Mouse (Mus musculus): ENCODE measurements around the gene 1700037H04Rik.

Gene 1700037H04Rik

DNA sequence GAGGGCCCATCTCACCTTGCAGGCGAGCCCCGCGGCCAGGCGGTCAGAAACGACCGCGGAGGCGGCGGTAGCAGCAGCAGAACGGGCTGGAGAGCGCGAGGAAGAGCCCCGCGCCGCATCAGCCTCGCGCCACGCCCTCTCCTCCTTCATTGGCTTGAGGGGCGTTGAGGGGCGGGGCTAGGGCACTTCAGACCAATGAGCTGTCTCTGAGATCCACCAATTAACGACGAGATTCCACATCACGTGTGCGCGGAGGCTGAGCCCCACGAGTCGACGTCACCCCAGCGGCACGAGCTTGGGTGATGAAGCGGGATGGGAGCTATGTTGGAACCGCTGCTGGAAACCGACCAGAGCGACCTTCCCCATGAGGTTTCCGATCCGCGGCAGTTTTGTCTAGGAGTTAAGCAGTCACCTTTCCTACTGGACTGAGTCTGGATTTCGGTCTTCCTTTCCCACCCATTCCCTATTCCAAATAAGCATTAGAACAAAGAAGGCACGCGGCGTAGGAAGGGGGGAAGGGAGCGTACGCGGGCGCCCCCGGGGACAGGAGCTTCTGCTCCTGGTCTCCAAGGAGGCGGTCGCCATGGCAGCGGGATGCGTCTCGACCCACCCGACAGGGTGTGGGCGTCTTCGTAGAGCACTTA is at the start of gene 1700037H04Rik:
Gene 1700037H04Rik (minus strand): TSS at position 144 of the 644 bp plus-strand sequence.
- peak; percentile 87 to 92 for DNase-seq (ENCODE audit: low read depth in 2 of 2, low spot score in 2 of 2)

DNA sequence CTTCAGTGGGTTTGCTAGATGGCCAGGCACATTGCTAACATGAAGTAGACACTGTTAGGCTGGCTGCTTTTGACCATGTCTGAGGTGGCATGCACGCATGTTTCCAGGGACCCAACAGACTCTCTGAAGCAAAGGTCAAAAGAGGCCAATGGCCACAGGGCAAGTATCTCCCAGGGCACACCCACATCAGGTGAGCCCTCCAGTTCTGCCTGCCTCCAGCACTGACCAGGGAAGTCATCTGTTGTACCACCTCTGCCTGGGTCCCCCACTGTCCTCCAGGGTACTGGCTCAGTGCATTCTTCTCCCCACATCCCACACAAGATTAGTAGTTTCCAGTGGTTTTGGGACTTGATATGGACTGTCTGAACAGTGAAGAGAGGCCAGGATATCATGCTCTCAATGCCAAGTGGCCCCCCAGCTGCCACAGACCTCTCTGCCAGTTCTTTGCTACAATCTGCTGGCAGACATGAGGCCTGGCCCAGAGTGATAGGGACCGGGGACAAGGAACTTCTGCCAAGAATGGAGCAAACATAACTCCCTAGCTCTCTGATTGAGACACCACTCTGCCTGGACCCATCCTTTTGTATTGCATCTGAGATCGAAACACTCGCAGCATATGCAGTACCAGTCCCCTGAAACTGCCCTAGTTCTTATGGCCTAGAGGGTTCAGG is 49.4 kb upstream of the 1700037H04Rik start:
- DNase-seq (ENCODE audit: low read depth in 2 of 2, low spot score in 2 of 2) = no peak

- DNase-seq (ENCODE audit: low read depth in 2 of 2, low spot score in 2 of 2) = no peak
Measured at GRCm38 (mm10) chr2:131208356-131208755, 48.5 kb upstream of the 1700037H04Rik start.

DNA sequence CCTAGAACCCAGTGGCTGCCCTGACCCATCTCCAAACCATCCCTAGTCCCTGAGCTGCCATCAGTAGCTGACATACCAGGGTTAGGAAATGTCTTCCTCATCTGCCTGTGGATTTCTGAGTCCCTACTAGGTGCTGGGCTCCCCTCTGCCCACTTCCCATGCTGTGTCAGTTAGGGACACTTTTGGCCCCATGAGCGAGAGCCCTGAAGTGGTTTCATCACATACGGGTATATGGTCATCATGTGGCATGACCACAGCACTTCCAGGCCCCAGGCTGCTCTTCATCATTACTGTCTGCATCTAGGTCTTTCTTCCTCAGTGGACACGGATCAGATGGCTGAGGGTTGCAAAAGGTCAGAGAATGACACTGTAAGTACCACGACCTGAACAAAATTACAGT is 46.9 kb upstream of the 1700037H04Rik start, which contains the start of gene Ap5s1:
Gene Ap5s1 (plus strand): TSS at position 301 of the 400 bp plus-strand sequence.
- DNase-seq (ENCODE audit: low read depth in 2 of 2, low spot score in 2 of 2) = no peak

DNA sequence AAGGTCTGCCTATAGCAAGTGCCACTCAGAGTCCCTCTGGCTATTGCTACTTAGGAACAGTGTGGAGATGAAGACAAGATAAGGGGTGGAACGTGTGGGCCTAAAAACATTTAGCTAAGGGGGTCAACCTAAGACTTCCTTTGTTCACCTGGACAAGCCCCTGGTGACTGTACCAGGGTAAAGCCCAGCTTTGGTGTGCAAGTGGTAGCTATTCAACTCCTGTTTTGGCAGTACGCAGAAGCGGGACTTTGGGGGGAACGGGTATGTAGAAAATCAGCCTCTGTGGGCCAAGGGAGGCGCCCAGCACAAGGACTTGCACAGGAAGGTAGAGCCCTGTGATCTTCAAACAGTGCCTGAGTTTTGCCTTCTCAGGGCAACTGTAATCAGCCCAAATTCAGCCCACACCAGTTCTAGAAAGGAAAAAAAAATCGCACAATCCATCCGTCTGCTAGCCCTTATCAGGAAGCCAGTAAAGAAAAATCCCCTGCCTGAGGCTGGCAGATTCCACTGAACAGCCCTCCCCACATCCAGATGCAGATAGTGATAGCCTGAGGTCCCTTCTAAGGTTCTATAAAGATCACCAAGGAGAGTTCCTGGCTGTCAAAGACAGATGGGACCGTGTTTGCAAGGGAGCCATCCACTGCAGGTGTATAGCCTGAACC is 45.8 kb upstream of the 1700037H04Rik start:
- no peak for DNase-seq (ENCODE audit: low read depth in 2 of 2, low spot score in 2 of 2)

- no peak for DNase-seq (ENCODE audit: low read depth in 2 of 2, low spot score in 2 of 2)
Measured at GRCm38 (mm10) chr2:131204410-131204981, 44.6 kb upstream of the 1700037H04Rik start.

GRCm38 (mm10) chr2:131203816-131204409 is 44.0 kb upstream of the 1700037H04Rik start:
- DNase-seq (ENCODE audit: low read depth in 2 of 2, low spot score in 2 of 2) = no peak

DNA sequence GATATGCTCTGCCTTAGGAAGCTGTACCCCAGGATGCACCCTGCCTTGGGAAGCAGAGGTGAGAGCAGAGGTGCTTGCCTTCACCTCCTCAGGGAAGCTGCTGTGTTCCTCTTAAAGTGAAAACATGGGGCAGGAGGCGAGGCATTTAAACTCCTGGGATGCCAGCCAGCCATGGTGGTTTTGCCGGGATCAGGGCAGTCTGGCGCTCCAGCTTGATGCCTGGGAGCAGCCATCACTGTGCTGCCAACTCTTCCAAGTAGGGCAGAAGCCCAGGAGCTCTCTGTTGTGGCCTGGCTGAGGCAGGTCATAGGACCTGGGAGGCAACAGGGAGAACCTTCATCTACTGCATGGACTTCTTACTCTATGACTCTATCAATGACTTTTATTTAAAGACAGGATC is 41.4 kb upstream of the 1700037H04Rik start:
- DNase-seq (ENCODE audit: low read depth in 2 of 2, low spot score in 2 of 2) = no peak

- DNase-seq (ENCODE audit: low read depth in 2 of 2, low spot score in 2 of 2) = no peak
Measured at GRCm38 (mm10) chr2:131200710-131201109, 40.8 kb upstream of the 1700037H04Rik start.

DNA sequence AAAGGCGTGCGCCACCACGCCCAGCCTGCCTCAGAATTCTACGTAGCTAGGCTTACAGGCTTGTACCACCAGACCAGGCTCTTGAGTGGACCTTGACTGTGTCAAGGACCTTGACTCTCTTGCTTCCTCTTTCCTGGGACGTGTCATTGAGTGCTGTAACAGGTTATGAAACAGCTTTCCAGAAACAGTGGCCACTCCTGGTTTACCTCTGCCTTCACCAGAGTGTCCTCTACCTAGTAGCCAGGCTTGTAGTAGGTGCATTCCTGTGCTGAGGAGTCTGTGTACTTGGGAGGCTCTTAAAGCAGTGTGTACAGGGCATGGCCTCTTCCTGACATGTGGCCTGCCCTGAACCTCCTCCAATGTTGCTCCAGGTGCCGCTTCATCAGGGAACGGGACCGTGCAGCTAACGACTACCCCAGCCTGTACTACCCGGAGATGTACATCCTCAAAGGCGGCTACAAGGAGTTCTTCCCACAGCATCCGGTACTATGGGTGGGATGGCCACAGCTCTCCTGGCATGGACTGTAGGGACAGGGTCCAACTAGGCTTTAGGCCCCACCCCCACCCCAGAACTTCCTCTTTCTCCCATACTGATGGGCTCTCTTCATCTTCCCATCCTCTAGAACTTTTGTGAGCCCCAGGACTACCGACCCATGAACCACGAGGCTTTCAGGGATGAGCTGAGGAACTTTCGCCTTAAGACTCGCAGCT is 36.9 kb upstream of the 1700037H04Rik start:
- no peak for DNase-seq (ENCODE audit: low read depth in 2 of 2, low spot score in 2 of 2)

GRCm38 (mm10) chr2:131191005-131191390 is 31.1 kb upstream of the 1700037H04Rik start:
- DNase-seq (ENCODE audit: low read depth in 2 of 2, low spot score in 2 of 2) = no peak

DNA sequence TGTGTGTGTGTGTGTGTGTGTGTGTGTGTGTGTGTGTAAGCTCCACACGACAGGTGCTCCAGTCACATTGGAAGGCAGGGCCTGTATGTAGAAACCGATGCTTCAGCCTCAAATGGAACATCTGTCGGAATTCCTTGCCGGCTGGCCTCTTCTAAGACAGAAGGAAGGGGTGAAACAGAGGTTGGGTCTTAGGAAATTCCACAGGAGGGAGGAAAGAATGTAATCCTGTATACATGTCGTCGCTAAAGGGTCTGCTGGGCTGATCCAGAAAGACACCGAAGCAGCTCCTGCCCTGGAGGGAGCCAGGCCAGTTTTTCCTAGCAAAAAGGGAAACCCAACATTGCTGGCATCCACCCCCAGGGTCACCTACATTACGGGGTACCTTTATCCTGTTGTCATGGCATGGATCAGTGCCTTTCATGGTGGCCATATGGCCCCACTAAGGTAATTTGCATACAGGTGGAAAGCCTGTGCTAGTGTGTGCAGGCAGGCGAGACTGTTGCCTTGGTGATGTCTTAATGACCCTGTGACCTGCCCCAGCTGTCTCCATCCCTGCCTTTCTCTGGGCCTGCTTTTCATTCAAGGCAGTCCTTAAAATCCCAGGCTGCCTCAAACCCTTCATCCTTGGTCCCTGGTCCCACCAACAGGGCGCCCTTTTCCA is 30.6 kb upstream of the 1700037H04Rik start:
- no peak for DNase-seq (ENCODE audit: low read depth in 2 of 2, low spot score in 2 of 2)

DNA sequence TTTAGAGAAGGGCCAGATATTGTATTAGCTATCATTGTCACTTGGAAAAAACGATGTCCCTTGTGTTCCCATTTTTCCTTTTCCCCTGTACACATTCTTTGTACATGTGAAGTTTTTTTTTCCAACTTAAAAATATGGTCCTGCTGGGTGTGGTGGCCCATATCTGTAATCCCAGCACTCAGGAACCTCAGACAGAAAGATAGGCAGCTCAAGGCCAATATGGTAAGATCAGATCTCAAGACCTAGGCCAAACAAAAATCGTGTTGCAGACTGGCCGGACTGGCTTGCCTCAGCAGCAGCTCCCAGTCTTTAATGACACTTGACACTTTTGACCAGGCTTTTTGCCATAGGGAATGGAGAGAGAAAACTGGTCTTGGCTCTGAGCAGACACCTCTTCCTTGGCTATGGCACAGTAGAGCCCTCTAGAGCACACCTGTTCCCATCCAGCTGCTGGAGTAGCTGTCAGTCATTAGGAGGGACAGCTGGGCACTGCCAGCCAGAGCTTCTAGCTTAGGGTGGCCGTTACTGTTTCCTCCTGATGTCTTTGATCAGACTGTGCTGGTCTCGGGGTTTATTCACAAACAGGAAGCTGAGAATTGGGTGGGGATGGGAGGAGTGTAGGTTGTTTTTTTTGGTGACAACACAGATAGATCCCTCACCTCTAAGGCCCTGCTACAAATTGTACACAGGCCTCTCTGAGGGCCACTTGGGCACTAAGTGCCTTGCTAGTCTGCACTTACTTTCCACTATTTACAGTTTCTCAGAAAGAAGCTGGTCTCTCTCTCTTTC is 29.8 kb upstream of the 1700037H04Rik start:
- no peak for DNase-seq (ENCODE audit: low read depth in 2 of 2, low spot score in 2 of 2)

DNA sequence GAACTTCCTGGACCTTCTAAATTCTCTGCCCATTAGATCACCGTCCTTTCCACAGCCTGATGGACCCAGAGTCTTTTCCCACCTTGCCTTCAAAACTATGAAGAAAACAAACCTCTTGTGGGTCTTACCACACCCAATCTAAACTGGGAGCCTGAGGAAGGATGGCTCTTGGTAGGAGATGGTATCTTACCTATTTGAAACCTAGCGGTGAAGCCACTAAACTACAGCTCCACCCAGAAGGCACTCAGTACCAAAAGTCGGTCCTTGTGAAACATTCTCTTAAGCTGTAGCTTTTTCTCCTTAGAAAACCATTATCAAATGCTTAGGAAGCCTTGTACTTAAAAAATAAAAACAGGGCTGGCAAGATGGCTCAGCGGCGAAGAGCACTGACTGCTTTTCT is 28.4 kb upstream of the 1700037H04Rik start:
- no peak for DNase-seq (ENCODE audit: low read depth in 2 of 2, low spot score in 2 of 2)

DNA sequence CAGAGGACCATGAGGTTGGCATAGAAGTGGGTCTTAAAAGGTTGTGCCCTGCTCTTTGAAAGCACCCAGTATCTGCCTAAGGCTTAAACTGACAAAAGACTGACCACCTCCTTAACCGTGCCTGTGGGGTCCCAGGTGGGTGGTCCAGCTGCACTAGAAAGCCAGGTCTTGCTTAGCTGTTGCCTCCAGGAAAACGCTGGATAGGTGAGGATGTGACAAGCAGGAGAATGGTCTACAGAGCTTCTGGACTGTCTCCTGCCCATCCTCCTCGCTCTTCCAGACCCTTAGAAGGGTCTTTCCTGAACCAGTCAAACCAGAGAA is 27.7 kb upstream of the 1700037H04Rik start:
- no peak for DNase-seq (ENCODE audit: low read depth in 2 of 2, low spot score in 2 of 2)

DNA sequence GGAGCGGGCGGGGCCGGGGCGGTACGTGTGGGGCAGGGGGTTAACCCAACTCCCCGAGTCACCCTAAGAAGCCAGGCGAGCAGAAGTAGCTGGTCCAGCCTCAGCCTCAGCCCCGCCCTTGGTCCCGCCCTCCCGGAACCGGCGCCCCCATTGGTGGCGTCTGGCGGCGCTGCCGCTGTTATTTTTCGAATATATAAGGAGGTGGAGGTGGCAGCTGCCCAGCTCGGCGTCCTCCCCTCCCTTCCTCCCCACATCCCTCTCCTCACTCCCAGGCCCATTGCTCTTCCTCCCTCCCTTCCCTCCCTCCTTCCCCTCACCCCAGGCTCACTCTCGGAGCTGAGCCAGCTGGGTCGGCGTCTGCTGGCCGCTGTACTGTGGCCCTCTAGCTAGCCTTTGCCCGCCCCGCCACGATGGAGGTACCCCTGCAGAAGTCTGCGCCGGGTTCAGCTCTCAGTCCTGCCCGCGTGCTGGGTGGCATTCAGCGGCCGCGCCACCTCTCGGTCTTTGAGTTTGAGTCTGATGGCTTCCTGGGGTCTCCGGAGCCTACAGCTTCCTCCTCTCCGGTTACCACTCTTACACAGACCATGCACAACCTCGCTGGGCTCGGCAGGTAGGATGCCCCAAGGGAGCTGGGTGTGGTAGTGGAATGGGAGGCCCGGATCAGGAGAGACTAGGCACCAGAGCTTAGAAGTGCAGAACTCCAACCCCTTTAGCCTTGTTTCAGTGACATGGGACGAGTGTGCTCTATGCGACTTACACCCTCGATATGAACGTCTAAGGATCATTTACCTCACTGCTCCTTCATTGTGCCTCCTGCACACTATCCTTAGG is 27.1 kb upstream of the 1700037H04Rik start, which contains the start of the genes Cdc25b and Spef1:
Gene Cdc25b (plus strand): TSS at position 179 of the 831 bp plus-strand sequence.
Gene Spef1 (minus strand): TSS at position 512 of the 831 bp plus-strand sequence.
- DNase-seq (ENCODE audit: low read depth in 2 of 2, low spot score in 2 of 2) = peak; percentile 67 to 82

DNA sequence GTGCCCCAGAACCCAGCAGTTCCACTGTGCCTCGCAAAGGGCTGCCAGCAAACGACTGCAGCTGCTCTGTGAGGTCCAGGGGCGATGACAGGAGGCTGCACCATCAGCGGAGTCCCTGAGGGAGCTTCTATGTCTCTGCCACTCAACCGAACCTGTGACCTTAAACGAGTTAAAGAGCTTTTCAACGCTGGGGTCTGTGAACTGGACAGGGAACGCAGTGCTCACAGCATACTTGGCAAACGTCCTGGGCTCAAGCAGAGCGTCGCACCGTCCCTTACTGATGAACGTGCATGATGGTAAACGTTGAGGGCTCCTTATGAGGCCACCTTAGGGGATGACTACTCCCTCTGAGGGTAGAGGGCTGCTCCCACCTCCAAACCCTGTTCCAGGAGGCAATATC is 26.5 kb upstream of the 1700037H04Rik start:
- no peak for DNase-seq (ENCODE audit: low read depth in 2 of 2, low spot score in 2 of 2)

DNA sequence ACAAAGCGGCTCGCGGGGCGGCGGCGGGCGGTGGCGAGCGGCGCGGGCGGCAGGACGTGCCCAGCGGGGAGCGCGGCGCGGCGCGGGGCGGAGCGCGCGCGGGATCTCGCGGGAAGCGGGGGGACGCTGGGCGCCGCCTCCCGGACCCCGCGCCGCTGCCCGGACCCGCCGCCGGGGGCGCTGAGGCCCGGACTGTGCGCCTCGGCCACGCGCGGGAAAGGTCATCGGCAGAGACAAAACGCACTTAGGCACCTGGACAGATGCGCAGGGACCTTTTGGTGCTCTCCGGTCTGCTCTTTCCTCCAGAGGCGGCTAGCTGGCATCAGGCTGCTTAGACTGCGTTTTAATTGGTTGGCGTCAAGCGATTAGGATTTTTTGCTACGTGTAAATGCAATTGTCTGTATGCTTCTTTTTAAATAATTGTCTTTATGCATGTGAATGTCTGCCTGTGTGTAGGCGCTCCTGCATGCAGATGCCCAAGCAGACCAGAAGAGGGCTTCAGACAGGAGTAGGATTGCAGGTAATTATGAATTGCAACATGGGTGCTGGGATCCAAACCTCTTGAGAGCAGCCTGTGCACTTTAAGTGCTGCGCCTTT is 20.2 kb upstream of the 1700037H04Rik start, which contains the start of gene Cenpb:
Gene Cenpb (minus strand): TSS at position 78 of the 598 bp plus-strand sequence.
- peak; percentile 52 to 58 for DNase-seq (ENCODE audit: low read depth in 2 of 2, low spot score in 2 of 2)

Measured in CD8-positive naive resting alpha-beta T cell, adult 2 months (primary cell).